Mouse (Mus musculus): ENCODE results near the gene Cth. TPM values are rescaled to one million over a fixed set of nuclear protein-coding genes. Genes with fewer than 3 reads are reported as not detected.

The Cth gene
- polyA plus RNA-seq, 1 experiment from 2014 or later: 21.7 TPM

- no peak for ATAC-seq (ENCODE audit: insufficient read depth, low FRiP score)
- no peaks in the 10 kb centered on the region for H3K9me3 ChIP-seq (replicated peaks; ENCODE audit: control insufficient read depth, low read length)
- H3K36me3 ChIP-seq (ENCODE audit: control insufficient read depth, insufficient read depth, low read length): no peaks in the 10 kb centered on the region
- WGBS: 84% methylated on average over 3 of the region's 3 CpGs
- no peaks in the 10 kb centered on the region for H3K27me3 ChIP-seq (ENCODE audit: control insufficient read depth, insufficient read depth, low read length)
- H3K4me3 ChIP-seq (replicated peaks; ENCODE audit: low read length): no peak overlapping the region
- H3K27ac ChIP-seq (ENCODE audit: low read length): no peak overlapping the region
- no peak overlapping the region for H3K9ac ChIP-seq (ENCODE audit: low read length)
- H3K4me1 ChIP-seq (ENCODE audit: control insufficient read depth, insufficient read depth, low read length): peaks cover 2% of the 10 kb centered on the region; the same call in 1 of the 2 replicates
- no peak overlapping the region for H3K4me2 ChIP-seq (ENCODE audit: low read depth, low read length)
Measured at GRCm38 (mm10) chr3:157923268-157923835, 1.5 kb downstream of the Cth start.

- no peak overlapping the region for H3K9ac ChIP-seq (ENCODE audit: low read length)
- H3K4me1 ChIP-seq (ENCODE audit: control insufficient read depth, insufficient read depth, low read length): peaks cover 2% of the 10 kb centered on the region; the same call in 1 of the 2 replicates
- no peaks in the 10 kb centered on the region for H3K36me3 ChIP-seq (ENCODE audit: control insufficient read depth, insufficient read depth, low read length)
- no peaks in the 10 kb centered on the region for H3K9me3 ChIP-seq (replicated peaks; ENCODE audit: control insufficient read depth, low read length)
- no peak overlapping the region for H3K4me3 ChIP-seq (replicated peaks; ENCODE audit: low read length)
- ATAC-seq (ENCODE audit: insufficient read depth, low FRiP score): no peak
- 85% methylated on average over 2 of the region's 2 CpGs for WGBS
- H3K4me2 ChIP-seq (ENCODE audit: low read depth, low read length): no peak overlapping the region
- no peaks in the 10 kb centered on the region for H3K27me3 ChIP-seq (ENCODE audit: control insufficient read depth, insufficient read depth, low read length)
- no peak overlapping the region for H3K27ac ChIP-seq (ENCODE audit: low read length)
Measured at GRCm38 (mm10) chr3:157921376-157921775, 3.5 kb downstream of the Cth start.

- no peaks in the 10 kb centered on the region for H3K36me3 ChIP-seq (ENCODE audit: control insufficient read depth, insufficient read depth, low read length)
- H3K4me1 ChIP-seq (ENCODE audit: control insufficient read depth, insufficient read depth, low read length): no peaks in the 10 kb centered on the region
- H3K27me3 ChIP-seq (ENCODE audit: control insufficient read depth, insufficient read depth, low read length): no peaks in the 10 kb centered on the region
- H3K9ac ChIP-seq (ENCODE audit: low read length): no peak overlapping the region
- no peak overlapping the region for H3K4me3 ChIP-seq (replicated peaks; ENCODE audit: low read length)
- H3K4me2 ChIP-seq (ENCODE audit: low read depth, low read length): no peak overlapping the region
- no peak for ATAC-seq (ENCODE audit: insufficient read depth, low FRiP score)
- WGBS: 92% methylated on average over 4 of the region's 4 CpGs
- no peak overlapping the region for H3K27ac ChIP-seq (ENCODE audit: low read length)
- no peaks in the 10 kb centered on the region for H3K9me3 ChIP-seq (replicated peaks; ENCODE audit: control insufficient read depth, low read length)
Measured at GRCm38 (mm10) chr3:157916336-157916735, 8.5 kb downstream of the Cth start.

GRCm38 (mm10) chr3:157912155-157912554 is 12.7 kb downstream of the Cth start:
- H3K36me3 ChIP-seq (ENCODE audit: control insufficient read depth, insufficient read depth, low read length): no peaks in the 10 kb centered on the region
- no peak overlapping the region for H3K27ac ChIP-seq (ENCODE audit: low read length)
- no peaks in the 10 kb centered on the region for H3K9me3 ChIP-seq (replicated peaks; ENCODE audit: control insufficient read depth, low read length)
- H3K4me3 ChIP-seq (replicated peaks; ENCODE audit: low read length): no peak overlapping the region
- ATAC-seq (ENCODE audit: insufficient read depth, low FRiP score): no peak
- H3K4me1 ChIP-seq (ENCODE audit: control insufficient read depth, insufficient read depth, low read length): no peaks in the 10 kb centered on the region
- WGBS: 81% methylated on average over 2 of the region's 2 CpGs
- H3K4me2 ChIP-seq (ENCODE audit: low read depth, low read length): no peak overlapping the region
- no peaks in the 10 kb centered on the region for H3K27me3 ChIP-seq (ENCODE audit: control insufficient read depth, insufficient read depth, low read length)
- H3K9ac ChIP-seq (ENCODE audit: low read length): no peak overlapping the region

GRCm38 (mm10) chr3:157910262-157910661 is 14.6 kb downstream of the Cth start:
- Histone ChIP-seq H3K9me3 (replicated peaks; ENCODE audit: control insufficient read depth, low read length) (no peaks in the 10 kb centered on the region), H3K4me1 (ENCODE audit: control insufficient read depth, insufficient read depth, low read length) (no peaks in the 10 kb centered on the region), H3K27me3 (ENCODE audit: control insufficient read depth, insufficient read depth, low read length) (no peaks in the 10 kb centered on the region), H3K4me3 (replicated peaks; ENCODE audit: low read length) (no peak overlapping the region), H3K9ac (ENCODE audit: low read length) (no peak overlapping the region), H3K36me3 (ENCODE audit: control insufficient read depth, insufficient read depth, low read length) (no peaks in the 10 kb centered on the region), H3K27ac (ENCODE audit: low read length) (no peak overlapping the region), H3K4me2 (ENCODE audit: low read depth, low read length) (no peak overlapping the region)
- no peak for ATAC-seq (ENCODE audit: insufficient read depth, low FRiP score)
- 74% methylated on average over 3 of the region's 3 CpGs for WGBS

GRCm38 (mm10) chr3:157908166-157908565 is 16.7 kb downstream of the Cth start:
- no peak for ATAC-seq (ENCODE audit: insufficient read depth, low FRiP score)
- H3K4me1 ChIP-seq (ENCODE audit: control insufficient read depth, insufficient read depth, low read length): no peaks in the 10 kb centered on the region
- 71% methylated on average over 3 of the region's 3 CpGs for WGBS
- no peak overlapping the region for H3K4me3 ChIP-seq (replicated peaks; ENCODE audit: low read length)
- H3K27ac ChIP-seq (ENCODE audit: low read length): no peak overlapping the region
- no peak overlapping the region for H3K4me2 ChIP-seq (ENCODE audit: low read depth, low read length)
- no peak overlapping the region for H3K9ac ChIP-seq (ENCODE audit: low read length)
- no peaks in the 10 kb centered on the region for H3K9me3 ChIP-seq (replicated peaks; ENCODE audit: control insufficient read depth, low read length)
- H3K36me3 ChIP-seq (ENCODE audit: control insufficient read depth, insufficient read depth, low read length): no peaks in the 10 kb centered on the region
- no peaks in the 10 kb centered on the region for H3K27me3 ChIP-seq (ENCODE audit: control insufficient read depth, insufficient read depth, low read length)

- Histone ChIP-seq H3K4me2 (ENCODE audit: low read depth, low read length) (no peak overlapping the region), H3K9me3 (replicated peaks; ENCODE audit: control insufficient read depth, low read length) (no peaks in the 10 kb centered on the region), H3K27ac (ENCODE audit: low read length) (no peak overlapping the region), H3K36me3 (ENCODE audit: control insufficient read depth, insufficient read depth, low read length) (no peaks in the 10 kb centered on the region), H3K4me1 (ENCODE audit: control insufficient read depth, insufficient read depth, low read length) (no peaks in the 10 kb centered on the region), H3K27me3 (ENCODE audit: control insufficient read depth, insufficient read depth, low read length) (no peaks in the 10 kb centered on the region), H3K9ac (ENCODE audit: low read length) (no peak overlapping the region), H3K4me3 (replicated peaks; ENCODE audit: low read length) (no peak overlapping the region)
- peak; percentile 21; the same call in 1 of the 2 replicates for ATAC-seq (ENCODE audit: insufficient read depth, low FRiP score)
- 81% methylated on average over 5 of the region's 5 CpGs for WGBS
Measured at GRCm38 (mm10) chr3:157901721-157902120, 23.2 kb downstream of the Cth start.

GRCm38 (mm10) chr3:157899986-157900385 is 24.9 kb downstream of the Cth start:
- Histone ChIP-seq H3K9me3 (replicated peaks; ENCODE audit: control insufficient read depth, low read length) (no peaks in the 10 kb centered on the region), H3K9ac (ENCODE audit: low read length) (no peak overlapping the region), H3K27ac (ENCODE audit: low read length) (no peak overlapping the region), H3K27me3 (ENCODE audit: control insufficient read depth, insufficient read depth, low read length) (no peaks in the 10 kb centered on the region), H3K4me3 (replicated peaks; ENCODE audit: low read length) (no peak overlapping the region), H3K36me3 (ENCODE audit: control insufficient read depth, insufficient read depth, low read length) (no peaks in the 10 kb centered on the region), H3K4me2 (ENCODE audit: low read depth, low read length) (no peak overlapping the region), H3K4me1 (ENCODE audit: control insufficient read depth, insufficient read depth, low read length) (no peaks in the 10 kb centered on the region)
- no peak for ATAC-seq (ENCODE audit: insufficient read depth, low FRiP score)
- 86% methylated on average over 1 of the region's 1 CpGs for WGBS

- H3K36me3 ChIP-seq (ENCODE audit: control insufficient read depth, insufficient read depth, low read length): no peaks in the 10 kb centered on the region
- no peaks in the 10 kb centered on the region for H3K4me1 ChIP-seq (ENCODE audit: control insufficient read depth, insufficient read depth, low read length)
- no peaks in the 10 kb centered on the region for H3K27me3 ChIP-seq (ENCODE audit: control insufficient read depth, insufficient read depth, low read length)
- H3K27ac ChIP-seq (ENCODE audit: low read length): no peak overlapping the region
- no peaks in the 10 kb centered on the region for H3K9me3 ChIP-seq (replicated peaks; ENCODE audit: control insufficient read depth, low read length)
- no peak overlapping the region for H3K9ac ChIP-seq (ENCODE audit: low read length)
- WGBS: 87% methylated on average over 3 of the region's 3 CpGs
- H3K4me2 ChIP-seq (ENCODE audit: low read depth, low read length): no peak overlapping the region
- no peak for ATAC-seq (ENCODE audit: insufficient read depth, low FRiP score)
- no peak overlapping the region for H3K4me3 ChIP-seq (replicated peaks; ENCODE audit: low read length)
Measured at GRCm38 (mm10) chr3:157897645-157898044, 27.2 kb downstream of the Cth start.

All from stomach, embryonic 16.5 days (tissue).